ENCODE assay signal across 10 mouse cellular contexts in genomic region chr10:93429141-93429911, GRCm38 (mm10). TPM values are rescaled to one million over a fixed set of nuclear protein-coding genes. Genes with fewer than 3 reads are reported as not detected.
DNase-seq lines count a peak whose midpoint lies in the region; ATAC-seq and TF ChIP-seq lines count a peak whose summit lies in the region.
"Had no signal": no experiment of that assay in that cellular context is flagged by ENCODE, and none has a peak within 500 bp of the region (broad histone marks: within the 10 kb centered on the region; RNA-seq: fewer than 3 reads in every experiment).

No protein-coding gene starts in this region.

- DNase-seq in heart, adult 18-20 months = no peak
- peak; percentile 40 for DNase-seq in lung, postnatal 36 days
- no peak for DNase-seq in lung, postnatal 25 days (ENCODE audit: low spot score)
- peak; percentile 54 for DNase-seq in retina, embryonic 14.5 days (ENCODE audit: low spot score)
- DNase-seq in layer of hippocampus, postnatal 25 days (ENCODE audit: extremely low spot score in 1 of 2, low spot score in 1 of 2) = no peak
- DNase-seq: gastrocnemius, postnatal 14 days had no signal

- no peak overlapping the region for H3K4me3 ChIP-seq in heart, embryonic 12.5 days
- no peak overlapping the region for H3K4me3 ChIP-seq in bone marrow, adult 2 months (replicated peaks; ENCODE audit: control insufficient read depth, low read depth, low read length)
- H3K4me3 ChIP-seq: limb, embryonic 15.5 days had no signal

- TF ChIP-seq POLR2A in bone marrow, adult 2 months (IDR thresholded peaks at IDR 0.05; ENCODE audit: borderline replicate concordance, control insufficient read depth, low read depth, low read length) = no peak

- peaks cover 24% of the 10 kb centered on the region for H3K4me1 ChIP-seq in heart, embryonic 12.5 days (replicated peaks)
- H3K4me1 ChIP-seq in bone marrow, adult 2 months (ENCODE audit: control insufficient read depth, insufficient read depth, low read length) = peaks cover 2% of the 10 kb centered on the region; the same call in 1 of the 2 replicates

- no peaks in the 10 kb centered on the region for H3K36me3 ChIP-seq in heart, embryonic 12.5 days
- H3K36me3 ChIP-seq: limb, embryonic 15.5 days had no signal

- ATAC-seq in heart, embryonic 12.5 days (ENCODE audit: insufficient number of reproducible peaks, low FRiP score) = no peak
- ATAC-seq in cerebellum, adult (ENCODE audit: insufficient number of reproducible peaks, low FRiP score, low TSS enrichment) = no peak

- H3K27ac ChIP-seq in heart, embryonic 12.5 days (ENCODE audit: poor library complexity, severe bottlenecking) = 0 out of 2 replicates have a peak overlapping the region, but pooled peaks have one; percentile 6
- no peak overlapping the region for H3K27ac ChIP-seq in bone marrow, adult 2 months (ENCODE audit: control insufficient read depth, insufficient read depth, low read depth, low read length, poor library complexity)
- H3K27ac ChIP-seq: limb, embryonic 15.5 days had no signal

- no peak overlapping the region for H3K4me2 ChIP-seq in heart, embryonic 12.5 days
- H3K4me2 ChIP-seq: limb, embryonic 15.5 days had no signal

- no peaks in the 10 kb centered on the region for H3K9me3 ChIP-seq in heart, embryonic 12.5 days (replicated peaks)
- H3K9me3 ChIP-seq: limb, embryonic 15.5 days had no signal

- TF ChIP-seq CTCF in bone marrow, adult 2 months (IDR thresholded peaks at IDR 0.05; ENCODE audit: control insufficient read depth, insufficient read depth, low read length) = peak; percentile 66

- no peaks in the 10 kb centered on the region for H3K27me3 ChIP-seq in heart, embryonic 12.5 days (replicated peaks)
- H3K27me3 ChIP-seq: limb, embryonic 15.5 days had no signal

- 59% methylated on average over 12 of the region's 12 CpGs for WGBS in heart, embryonic 12.5 days
- 36% methylated on average over 12 of the region's 12 CpGs for WGBS in bone marrow, adult 2 months

- H3K9ac ChIP-seq in heart, embryonic 12.5 days = no peak overlapping the region
- H3K9ac ChIP-seq: limb, embryonic 15.5 days had no signal

RNA-seq across cellular contexts. Expression of gene Lta4h, which starts 23.9 kb away (rescaled TPM):
- polyA plus RNA-seq in heart, embryonic 12.5 days (2016; fragmentation: Nextera tagmentation; extraction: Ambion mirVana) = 303 and 305 TPM in 2 replicates
- 10 to 100 TPM; 32.3 to 35.4 TPM for total RNA-seq in heart, adult 18-20 months (2021)
- 147 and 309 TPM in 2 replicates for polyA plus RNA-seq in bone marrow, adult 2 months (2011; ENCODE audit: insufficient read depth, insufficient read length, low replicate concordance, missing spikeins)
- total RNA-seq in layer of hippocampus, postnatal 25 days (2021) = 10 to 100 TPM; 45.8 to 59.9 TPM

RNA-seq across cellular contexts. Expression of gene Hal, which starts 59.2 kb away (rescaled TPM):
- polyA plus RNA-seq in heart, embryonic 12.5 days (2016; fragmentation: Nextera tagmentation; extraction: Ambion mirVana) = not detected in 2 replicates
- total RNA-seq in heart, adult 18-20 months (2021) = under 1 TPM in 1 of 2 experiments, not detected in 1; 0.54 TPM
- 2.0 and 6.1 TPM in 2 replicates for polyA plus RNA-seq in bone marrow, adult 2 months (2011; ENCODE audit: insufficient read depth, insufficient read length, low replicate concordance, missing spikeins)
- total RNA-seq in layer of hippocampus, postnatal 25 days (2021) = not detected

Comparison
In these comparisons a context has a peak if more than half of its experiments do, and no peak if none do; other contexts are left out.
1. DNase-seq: peak in lung, postnatal 36 days (single experiment) and retina, embryonic 14.5 days (single experiment); none in heart, adult 18-20 months (0 of 2), lung, postnatal 25 days (single experiment) and layer of hippocampus, postnatal 25 days (0 of 2).